Mouse (Mus musculus) granulocyte monocyte progenitor cell, adult 5-6 weeks (primary cell): ENCODE results near the gene Nf2. TPM values are rescaled to one million over a fixed set of nuclear protein-coding genes. Genes with fewer than 3 reads are reported as not detected.

Source experiments
- ATAC-seq: replicated peaks from 2 replicates; pipeline ENCODE4 v1.8.0; 2016; ENCODE audit warnings: mild to moderate bottlenecking, moderate TSS enrichment, inconsistent platforms; ENCODE audit not compliant: poor library complexity, severe bottlenecking
- total RNA-seq, 2 experiments: library from RNA; stranded (forward) in 1 of 2; stranded (reverse) in 1 of 2; fragments of 200-712, 200-1000 nt in 1 of 2; fragments of >200 nt in 1 of 2; fragmentation: Nextera tagmentation in 1 of 2; gene quantifications; 2 replicates each; pipeline ENCODE4 v1.2.3; 2014 to 2017

Gene Nf2
- total RNA-seq, 2 experiments from 2014 or later: 45.1 to 73.3 TPM

GRCm38 (mm10) chr11:4716530-4717236, 132.7 kb downstream of the Nf2 start:
- ATAC-seq: no peak

Other genes starting within 250 kb of the Nf2 start
- gene Gm11032, start 229.5 kb downstream of the Nf2 start, total RNA-seq (2014; fragmentation: Nextera tagmentation): not detected in 2 replicates
- gene Gm11032, start 229.5 kb downstream of the Nf2 start, total RNA-seq (2017): not detected in 2 replicates
- 36.3 and 36.4 TPM in 2 replicates for gene Ascc2, start 211.8 kb downstream of the Nf2 start, total RNA-seq (2014; fragmentation: Nextera tagmentation)
- 23.1 and 23.7 TPM in 2 replicates for gene Ascc2, start 211.8 kb downstream of the Nf2 start, total RNA-seq (2017)
- gene Uqcr10, start 145.2 kb downstream of the Nf2 start, total RNA-seq (2014; fragmentation: Nextera tagmentation): 357 and 416 TPM in 2 replicates
- gene Uqcr10, start 145.2 kb downstream of the Nf2 start, total RNA-seq (2017): 189 and 204 TPM in 2 replicates
- gene Zmat5, start 144.9 kb downstream of the Nf2 start, total RNA-seq (2014; fragmentation: Nextera tagmentation): 28.1 and 50.8 TPM in 2 replicates
- 6.9 and 19.7 TPM in 2 replicates for gene Zmat5, start 144.9 kb downstream of the Nf2 start, total RNA-seq (2017)
- not detected in 2 replicates for gene Cabp7, start 102.8 kb downstream of the Nf2 start, total RNA-seq (2014; fragmentation: Nextera tagmentation)
- not detected in 2 replicates for gene Cabp7, start 102.8 kb downstream of the Nf2 start, total RNA-seq (2017)
- 13.4 and 22.3 TPM in 2 replicates for gene Nipsnap1, start 24.4 kb upstream of the Nf2 start, total RNA-seq (2014; fragmentation: Nextera tagmentation)
- gene Nipsnap1, start 24.4 kb upstream of the Nf2 start, total RNA-seq (2017): 17.5 and 20.0 TPM in 2 replicates
- gene Thoc5, start 45.8 kb upstream of the Nf2 start, total RNA-seq (2014; fragmentation: Nextera tagmentation): 25.7 and 29.8 TPM in 2 replicates
- 54.6 and 67.6 TPM in 2 replicates for gene Thoc5, start 45.8 kb upstream of the Nf2 start, total RNA-seq (2017)
- 0.70 and 2.1 TPM in 2 replicates for gene Nefh, start 98.5 kb upstream of the Nf2 start, total RNA-seq (2014; fragmentation: Nextera tagmentation)
- 1.4 and 2.7 TPM in 2 replicates for gene Nefh, start 98.5 kb upstream of the Nf2 start, total RNA-seq (2017)
- gene Ap1b1, start 137.3 kb upstream of the Nf2 start, total RNA-seq (2014; fragmentation: Nextera tagmentation): 44.9 and 46.4 TPM in 2 replicates
- gene Ap1b1, start 137.3 kb upstream of the Nf2 start, total RNA-seq (2017): 23.4 and 35.8 TPM in 2 replicates
- gene Rasl10a, start 208.6 kb upstream of the Nf2 start, total RNA-seq (2014; fragmentation: Nextera tagmentation): not detected in 2 replicates
- gene Rasl10a, start 208.6 kb upstream of the Nf2 start, total RNA-seq (2017): not detected in 2 replicates
- 1.0 TPM in 1 of 2 replicates, not detected in the other for gene Gas2l1, start 215.8 kb upstream of the Nf2 start, total RNA-seq (2014; fragmentation: Nextera tagmentation)
- 1.2 and 1.3 TPM in 2 replicates for gene Gas2l1, start 215.8 kb upstream of the Nf2 start, total RNA-seq (2017)
- 20.0 and 25.8 TPM in 2 replicates for gene Rhbdd3, start 249.4 kb upstream of the Nf2 start, total RNA-seq (2014; fragmentation: Nextera tagmentation)
- 15.7 and 42.7 TPM in 2 replicates for gene Rhbdd3, start 249.4 kb upstream of the Nf2 start, total RNA-seq (2017)
- 342 and 407 TPM in 2 replicates for gene Ewsr1, start 249.7 kb upstream of the Nf2 start, total RNA-seq (2014; fragmentation: Nextera tagmentation)
- 626 and 725 TPM in 2 replicates for gene Ewsr1, start 249.7 kb upstream of the Nf2 start, total RNA-seq (2017)